ENCODE assay signal across 15 mouse cellular contexts in the genomic region with DNA sequence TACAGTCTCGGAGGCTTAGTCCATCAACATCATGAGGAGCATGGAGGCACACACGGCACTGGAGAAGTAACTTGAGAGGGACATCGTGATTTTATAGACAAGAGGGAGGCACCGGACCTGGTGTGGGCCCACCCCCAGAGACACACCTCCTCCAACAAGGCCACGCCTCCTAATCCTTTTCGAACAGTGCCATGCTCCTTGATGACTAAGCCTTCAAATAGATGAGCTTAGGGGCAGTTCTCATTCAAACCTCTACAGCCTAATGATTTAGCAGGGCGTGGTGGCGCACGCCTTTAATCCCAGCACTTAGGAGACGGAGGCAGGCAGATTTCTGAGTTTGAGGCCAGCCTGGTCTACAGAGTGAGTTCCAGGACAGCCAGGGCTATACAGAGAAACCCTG.
"Had no signal": no experiment of that assay in that cellular context is flagged by ENCODE, and none has a peak within 500 bp of the region (broad histone marks: within the 10 kb centered on the region; RNA-seq: fewer than 3 reads in every experiment).

No protein-coding gene starts in this region.

- DNase-seq: liver, postnatal 0 days; lung, adult 2 months; lung, postnatal 14 days; lung, postnatal 36 days; retina, postnatal 1 day; right cerebral cortex, adult 18-20 months; right cerebral cortex, postnatal 25 days; right cerebral cortex, postnatal 4 days; spleen, adult 18-20 months; thymus, adult 18-20 months; thymus, postnatal 14 days; thymus, postnatal 36 days had no signal

- ATAC-seq: liver, postnatal 0 days; lung, postnatal 0 days; midbrain, embryonic 13.5 days; midbrain, embryonic 16.5 days had no signal
